Mouse (Mus musculus): ENCODE data around the gene Timmdc1.

DNA sequence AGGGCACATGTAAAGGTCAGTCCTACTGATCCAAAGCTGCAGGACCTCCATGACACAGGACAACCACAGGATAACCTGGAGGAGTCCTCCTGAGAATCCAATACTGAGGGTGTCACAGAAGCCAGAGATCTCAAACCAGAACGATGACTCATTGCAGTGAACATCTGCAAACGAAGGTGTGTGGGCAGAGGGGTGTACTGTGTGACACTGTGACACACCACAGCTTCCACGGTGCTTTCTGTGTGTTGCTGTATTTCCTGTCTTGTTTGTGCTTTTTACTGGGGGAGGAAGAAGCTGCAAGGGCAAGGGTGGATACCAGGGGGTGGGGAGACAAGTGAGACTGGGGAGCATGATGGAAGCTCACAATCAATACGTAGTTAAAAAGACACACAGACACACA, 18.9 kb downstream of the Timmdc1 start:
- TF ChIP-seq POLR2A (IDR thresholded peaks at IDR 0.05; ENCODE audit: borderline replicate concordance, extremely low read depth, low read depth, low read length), result no peak
- no peak for TF ChIP-seq CTCF (IDR thresholded peaks at IDR 0.05; ENCODE audit: insufficient read depth, low read length)

Measured in lung, adult 2 months (tissue).